19 mouse cellular contexts compared by ENCODE assay signal in the genomic region with DNA sequence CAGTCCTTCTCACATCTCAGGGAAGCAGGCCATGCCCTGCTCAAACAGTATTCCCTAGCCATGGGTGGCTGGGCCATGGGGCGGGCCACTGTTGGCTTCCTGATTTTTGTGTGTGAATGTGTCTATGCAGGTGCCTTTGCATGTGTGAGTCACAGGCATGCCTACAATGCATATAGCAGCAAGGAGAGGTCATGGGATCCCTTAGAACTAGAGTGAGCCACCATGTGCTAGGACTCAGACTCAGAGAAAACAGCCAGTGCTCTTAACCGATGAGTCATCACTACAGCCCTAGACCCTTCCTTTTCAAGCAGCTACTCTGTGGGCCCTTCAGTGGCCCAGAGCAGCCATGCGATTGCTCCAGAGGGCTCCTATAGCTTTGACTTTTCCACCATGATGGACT. TPM values are rescaled to one million over a fixed set of nuclear protein-coding genes. Genes with fewer than 3 reads are reported as not detected.
DNase-seq lines count a peak whose midpoint lies in the region; ATAC-seq lines count a peak whose summit lies in the region.
"Had no signal": no experiment of that assay in that cellular context is flagged by ENCODE, and none has a peak within 500 bp of the region (broad histone marks: within the 10 kb centered on the region; RNA-seq: fewer than 3 reads in every experiment).

No protein-coding gene starts in this region.

- peak; percentile 41; the same call in 1 of the 2 replicates for ATAC-seq in hindbrain, embryonic 16.5 days
- no peak; the same call in 1 of the 2 replicates for ATAC-seq in hindbrain, embryonic 13.5 days (ENCODE audit: low FRiP score)
- ATAC-seq in midbrain, embryonic 15.5 days (replicated peaks): peak; percentile 35; the same call in 1 of the 2 replicates
- ATAC-seq in limb, embryonic 13.5 days (ENCODE audit: low FRiP score, low read depth): 0 out of 2 replicates have a peak, but pooled peaks have one; percentile 11
- ATAC-seq in intestine, embryonic 15.5 days: no peak
- ATAC-seq: CD4-positive, CD25-positive, alpha-beta regulatory T cell, adult 4 months; intestine, embryonic 16.5 days had no signal

- no peak overlapping the region for H3K27ac ChIP-seq in hindbrain, embryonic 16.5 days (ENCODE audit: low read depth, low read length)
- no peak overlapping the region for H3K27ac ChIP-seq in hindbrain, embryonic 13.5 days
- H3K27ac ChIP-seq in midbrain, embryonic 15.5 days: no peak overlapping the region
- no peak overlapping the region for H3K27ac ChIP-seq in midbrain, embryonic 10.5 days (replicated peaks)
- no peak overlapping the region for H3K27ac ChIP-seq in limb, embryonic 13.5 days
- no peak overlapping the region for H3K27ac ChIP-seq in intestine, embryonic 15.5 days
- H3K27ac ChIP-seq: embryonic facial prominence, embryonic 15.5 days; limb, embryonic 12.5 days had no signal

- no peak overlapping the region for H3K4me3 ChIP-seq in hindbrain, embryonic 16.5 days (ENCODE audit: low read length)
- H3K4me3 ChIP-seq in hindbrain, embryonic 13.5 days: no peak overlapping the region
- no peak overlapping the region for H3K4me3 ChIP-seq in midbrain, embryonic 15.5 days
- H3K4me3 ChIP-seq in midbrain, embryonic 10.5 days: no peak overlapping the region
- H3K4me3 ChIP-seq in limb, embryonic 13.5 days: no peak overlapping the region
- no peak overlapping the region for H3K4me3 ChIP-seq in intestine, embryonic 15.5 days (replicated peaks)
- H3K4me3 ChIP-seq: embryonic facial prominence, embryonic 15.5 days; limb, embryonic 12.5 days had no signal

- no peak for DNase-seq in midbrain, embryonic 10.5 days (ENCODE audit: low spot score)
- no peak for DNase-seq in cerebellum, adult 11 months
- DNase-seq: adrenal gland, postnatal 36 days; cerebellum, adult 18-20 months; cerebellum, postnatal 25 days; gastrocnemius, postnatal 36 days; kidney, postnatal 36 days; right cerebral cortex, postnatal 4 days had no signal

- peaks cover 24% of the 10 kb centered on the region for H3K36me3 ChIP-seq in hindbrain, embryonic 16.5 days (ENCODE audit: control insufficient read depth, insufficient read depth, low read length)
- peaks cover 51% of the 10 kb centered on the region for H3K36me3 ChIP-seq in hindbrain, embryonic 13.5 days
- H3K36me3 ChIP-seq in midbrain, embryonic 15.5 days (replicated peaks): peaks cover 23% of the 10 kb centered on the region
- peaks cover 52% of the 10 kb centered on the region for H3K36me3 ChIP-seq in midbrain, embryonic 10.5 days
- H3K36me3 ChIP-seq in limb, embryonic 13.5 days: peaks cover 51% of the 10 kb centered on the region
- H3K36me3 ChIP-seq in intestine, embryonic 15.5 days: peaks cover 9% of the 10 kb centered on the region; the same call in 1 of the 2 replicates

- H3K4me1 ChIP-seq in hindbrain, embryonic 16.5 days (ENCODE audit: control insufficient read depth, insufficient read depth, low read depth, low read length): no peaks in the 10 kb centered on the region
- H3K4me1 ChIP-seq in hindbrain, embryonic 13.5 days (replicated peaks): no peaks in the 10 kb centered on the region
- no peaks in the 10 kb centered on the region for H3K4me1 ChIP-seq in midbrain, embryonic 15.5 days
- H3K4me1 ChIP-seq in midbrain, embryonic 10.5 days: no peaks in the 10 kb centered on the region
- no peaks in the 10 kb centered on the region for H3K4me1 ChIP-seq in limb, embryonic 13.5 days
- H3K4me1 ChIP-seq in intestine, embryonic 15.5 days (replicated peaks): no peaks in the 10 kb centered on the region
- H3K4me1 ChIP-seq: embryonic facial prominence, embryonic 15.5 days; limb, embryonic 12.5 days had no signal

- H3K27me3 ChIP-seq in hindbrain, embryonic 16.5 days (replicated peaks; ENCODE audit: control insufficient read depth, insufficient read depth, low read length): no peaks in the 10 kb centered on the region
- no peaks in the 10 kb centered on the region for H3K27me3 ChIP-seq in hindbrain, embryonic 13.5 days
- H3K27me3 ChIP-seq in midbrain, embryonic 15.5 days (replicated peaks): no peaks in the 10 kb centered on the region
- no peaks in the 10 kb centered on the region for H3K27me3 ChIP-seq in midbrain, embryonic 10.5 days (ENCODE audit: low read depth, poor library complexity, severe bottlenecking)
- H3K27me3 ChIP-seq in limb, embryonic 13.5 days: no peaks in the 10 kb centered on the region
- H3K27me3 ChIP-seq in intestine, embryonic 15.5 days (replicated peaks): no peaks in the 10 kb centered on the region
- H3K27me3 ChIP-seq: embryonic facial prominence, embryonic 15.5 days; limb, embryonic 12.5 days had no signal

- H3K4me2 ChIP-seq in hindbrain, embryonic 16.5 days (ENCODE audit: low read length): no peak overlapping the region
- no peak overlapping the region for H3K4me2 ChIP-seq in hindbrain, embryonic 13.5 days
- H3K4me2 ChIP-seq in midbrain, embryonic 15.5 days: no peak overlapping the region
- H3K4me2 ChIP-seq in limb, embryonic 13.5 days (replicated peaks): no peak overlapping the region
- H3K4me2 ChIP-seq in intestine, embryonic 15.5 days (replicated peaks): no peak overlapping the region
- H3K4me2 ChIP-seq: embryonic facial prominence, embryonic 15.5 days; heart, embryonic 11.5 days; limb, embryonic 12.5 days had no signal

- no peak overlapping the region for H3K9ac ChIP-seq in hindbrain, embryonic 16.5 days (ENCODE audit: low read depth, low read length)
- H3K9ac ChIP-seq in hindbrain, embryonic 13.5 days: no peak overlapping the region
- H3K9ac ChIP-seq in midbrain, embryonic 15.5 days: no peak overlapping the region
- H3K9ac ChIP-seq in limb, embryonic 13.5 days: no peak overlapping the region
- no peak overlapping the region for H3K9ac ChIP-seq in intestine, embryonic 15.5 days
- H3K9ac ChIP-seq: embryonic facial prominence, embryonic 15.5 days; forebrain, postnatal 0 days; limb, embryonic 12.5 days had no signal

- 98% methylated on average over 3 of the region's 3 CpGs for WGBS in hindbrain, embryonic 16.5 days
- WGBS in hindbrain, embryonic 13.5 days: 95% methylated on average over 3 of the region's 3 CpGs
- WGBS in midbrain, embryonic 15.5 days: 99% methylated on average over 3 of the region's 3 CpGs
- 92% methylated on average over 3 of the region's 3 CpGs for WGBS in midbrain, embryonic 10.5 days
- 98% methylated on average over 3 of the region's 3 CpGs for WGBS in limb, embryonic 13.5 days
- 97% methylated on average over 3 of the region's 3 CpGs for WGBS in intestine, embryonic 15.5 days

- H3K9me3 ChIP-seq in hindbrain, embryonic 16.5 days (ENCODE audit: control insufficient read depth, low read length): no peaks in the 10 kb centered on the region
- no peaks in the 10 kb centered on the region for H3K9me3 ChIP-seq in hindbrain, embryonic 13.5 days
- no peaks in the 10 kb centered on the region for H3K9me3 ChIP-seq in midbrain, embryonic 15.5 days
- no peaks in the 10 kb centered on the region for H3K9me3 ChIP-seq in midbrain, embryonic 10.5 days (replicated peaks)
- H3K9me3 ChIP-seq in limb, embryonic 13.5 days: no peaks in the 10 kb centered on the region
- no peaks in the 10 kb centered on the region for H3K9me3 ChIP-seq in intestine, embryonic 15.5 days
- H3K9me3 ChIP-seq: embryonic facial prominence, embryonic 15.5 days; limb, embryonic 12.5 days had no signal

RNA-seq across cellular contexts. Expression of gene Tsn, which starts 17.3 kb away (rescaled TPM):
- polyA plus RNA-seq in hindbrain, embryonic 16.5 days (2015; fragmentation: Nextera tagmentation; extraction: Ambion mirVana): 463 and 474 TPM in 2 replicates
- polyA plus RNA-seq in hindbrain, embryonic 13.5 days (2015; fragmentation: Nextera tagmentation; extraction: Ambion mirVana): 465 and 467 TPM in 2 replicates
- 443 and 463 TPM in 2 replicates for polyA plus RNA-seq in midbrain, embryonic 15.5 days (2015; fragmentation: Nextera tagmentation; extraction: Ambion mirVana)
- polyA plus RNA-seq in midbrain, embryonic 10.5 days (2016; fragmentation: Nextera tagmentation; extraction: Ambion mirVana): 403 and 418 TPM in 2 replicates
- polyA plus RNA-seq in limb, embryonic 13.5 days (2015; fragmentation: Nextera tagmentation; extraction: Ambion mirVana): 357 and 374 TPM in 2 replicates
- polyA plus RNA-seq in intestine, embryonic 15.5 days (2015; fragmentation: Nextera tagmentation; extraction: Ambion mirVana): 261 and 297 TPM in 2 replicates

RNA-seq across cellular contexts. Expression of gene Nifk, which starts 27.4 kb away (rescaled TPM):
- 61.0 and 62.4 TPM in 2 replicates for polyA plus RNA-seq in hindbrain, embryonic 16.5 days (2015; fragmentation: Nextera tagmentation; extraction: Ambion mirVana)
- polyA plus RNA-seq in hindbrain, embryonic 13.5 days (2015; fragmentation: Nextera tagmentation; extraction: Ambion mirVana): 69.8 and 70.1 TPM in 2 replicates
- 66.2 and 68.3 TPM in 2 replicates for polyA plus RNA-seq in midbrain, embryonic 15.5 days (2015; fragmentation: Nextera tagmentation; extraction: Ambion mirVana)
- polyA plus RNA-seq in midbrain, embryonic 10.5 days (2016; fragmentation: Nextera tagmentation; extraction: Ambion mirVana): 93.0 and 105 TPM in 2 replicates
- polyA plus RNA-seq in limb, embryonic 13.5 days (2015; fragmentation: Nextera tagmentation; extraction: Ambion mirVana): 82.0 and 86.8 TPM in 2 replicates
- 78.4 and 87.5 TPM in 2 replicates for polyA plus RNA-seq in intestine, embryonic 15.5 days (2015; fragmentation: Nextera tagmentation; extraction: Ambion mirVana)

Comparison
In these comparisons a context has a peak if more than half of its experiments do, and no peak if none do; other contexts are left out.
1. ATAC-seq: peak in hindbrain, embryonic 16.5 days (single experiment), midbrain, embryonic 15.5 days (single experiment) and limb, embryonic 13.5 days (single experiment); none in hindbrain, embryonic 13.5 days (single experiment) and intestine, embryonic 15.5 days (single experiment).